Mouse (Mus musculus): Measurements from ENCODE around the gene Ankfn1. TPM values are rescaled to one million over a fixed set of nuclear protein-coding genes. Genes with fewer than 3 reads are reported as not detected.

Ankfn1 gene
- total RNA-seq, 2 experiments from 2014 or later: 0.52 TPM

DNA sequence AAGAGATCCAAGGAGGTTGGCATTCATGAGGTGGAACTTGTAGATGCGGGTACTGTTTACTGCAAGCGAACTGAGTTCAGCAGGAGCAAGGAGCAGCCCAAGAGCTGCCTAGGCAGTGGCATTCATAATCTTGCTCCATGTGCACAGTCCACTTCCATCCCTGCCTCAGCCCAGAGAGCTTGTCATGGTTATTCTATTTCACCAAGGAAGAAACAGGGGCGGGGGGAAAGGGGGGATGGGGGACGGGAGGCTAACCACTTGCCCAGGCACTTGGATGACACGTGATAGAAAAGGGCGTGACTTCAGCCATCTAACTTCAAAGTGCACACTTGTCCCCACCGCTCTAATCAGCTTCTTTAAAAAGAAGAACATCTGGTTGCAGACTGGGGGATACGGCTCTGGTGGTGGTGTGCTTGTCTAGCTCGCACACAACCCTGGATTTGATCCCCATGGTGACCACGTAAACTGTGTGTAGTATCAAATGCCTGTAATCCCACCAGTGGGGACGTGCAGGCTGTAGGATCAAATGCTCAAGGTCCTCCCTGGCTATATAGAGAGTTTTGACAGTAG lies 203.1 kb downstream of the Ankfn1 start:
- no peak for DNase-seq

DNA sequence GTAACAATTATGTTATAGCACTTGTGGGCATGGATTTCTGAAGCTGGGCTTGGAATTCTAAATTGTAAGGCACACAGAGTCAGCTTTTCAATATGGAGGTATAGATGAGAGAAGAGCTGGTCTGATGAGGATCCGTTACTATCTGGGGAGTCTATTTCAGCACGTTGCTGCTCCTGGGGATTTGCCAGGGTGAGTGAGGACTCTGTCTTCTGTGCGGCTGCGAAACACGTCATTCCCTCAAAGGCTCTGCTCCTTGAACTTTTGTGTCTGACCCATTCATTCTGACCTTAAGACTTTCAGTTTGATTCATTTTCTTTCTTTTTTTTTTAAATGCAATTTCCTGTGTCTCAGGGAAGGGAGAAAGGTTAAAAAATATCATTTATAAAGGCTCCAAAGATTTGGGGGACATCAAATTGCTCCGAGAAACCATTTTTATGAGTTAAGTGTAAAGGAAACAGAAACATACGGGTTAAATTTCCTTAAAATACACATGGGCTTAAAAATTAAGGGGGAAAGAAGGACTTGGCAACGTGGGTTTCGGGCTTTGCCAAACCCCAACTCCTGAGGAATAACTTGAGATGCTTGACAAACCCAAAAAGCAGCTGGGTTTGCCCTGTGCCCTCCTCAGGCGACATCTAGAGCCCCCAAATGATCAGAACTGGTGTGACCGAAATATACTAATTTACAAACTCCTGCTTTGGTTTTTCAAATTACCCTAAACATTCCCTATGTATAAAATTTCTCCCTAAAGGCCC lies 207.9 kb downstream of the Ankfn1 start:
- DNase-seq: no peak

DNA sequence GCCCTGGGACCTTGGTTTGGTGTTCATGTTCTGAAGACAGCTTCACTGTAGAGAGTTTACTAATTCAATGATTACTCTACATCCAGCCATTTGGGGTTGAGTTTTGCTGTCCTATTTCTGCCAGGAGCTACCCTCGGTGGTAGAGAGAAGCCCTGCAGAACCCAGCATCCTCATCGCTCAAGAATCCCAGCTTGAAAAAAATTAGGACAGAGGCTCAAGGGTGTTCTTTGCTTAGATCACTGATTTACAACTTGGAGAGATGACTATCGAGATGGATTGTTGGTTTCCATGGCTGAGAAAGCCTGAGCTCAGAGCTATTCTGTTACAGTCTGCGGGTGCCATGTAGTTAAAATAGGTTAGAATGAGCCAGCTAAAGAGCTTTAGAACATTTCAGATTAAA lies 209.2 kb downstream of the Ankfn1 start:
- no peak for DNase-seq

DNA sequence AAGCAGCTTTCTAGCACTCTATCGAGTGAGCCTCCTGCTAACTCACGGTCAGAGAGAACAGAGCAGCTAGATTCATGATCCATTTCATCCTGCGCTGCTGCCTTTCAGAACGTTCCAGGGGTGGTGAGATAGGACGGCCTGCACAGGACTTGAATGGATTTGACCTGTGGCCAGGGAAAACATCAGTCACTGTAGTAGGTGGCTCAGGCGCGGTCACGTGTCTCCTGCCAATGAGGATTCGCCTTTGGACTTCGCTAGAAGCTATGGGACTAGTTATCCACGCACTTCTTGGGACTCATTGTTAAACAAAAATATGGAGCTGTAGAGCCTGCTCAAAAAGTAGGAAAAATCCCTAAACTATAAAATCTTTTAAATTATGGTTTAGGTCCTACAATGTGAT lies 226.0 kb downstream of the Ankfn1 start:
- DNase-seq: no peak

DNA sequence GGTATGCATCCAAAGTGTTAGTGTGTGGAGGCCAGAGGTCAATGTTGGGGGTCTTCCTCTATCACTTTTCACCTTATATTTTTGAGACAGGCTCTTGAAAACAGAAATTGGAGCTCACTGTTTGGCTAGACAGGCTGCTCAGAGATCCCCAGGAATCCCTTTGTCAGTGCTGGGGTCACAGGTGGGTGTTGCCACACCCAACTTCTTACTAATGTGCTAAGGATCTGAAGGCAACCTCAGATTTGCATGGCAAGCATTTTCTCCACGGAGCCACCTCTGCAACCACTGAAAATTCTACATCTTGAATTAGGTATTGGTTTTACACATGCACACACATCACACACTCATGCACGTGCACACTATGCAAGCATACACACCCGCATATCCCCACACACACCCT lies 226.5 kb downstream of the Ankfn1 start:
- DNase-seq: no peak

DNA sequence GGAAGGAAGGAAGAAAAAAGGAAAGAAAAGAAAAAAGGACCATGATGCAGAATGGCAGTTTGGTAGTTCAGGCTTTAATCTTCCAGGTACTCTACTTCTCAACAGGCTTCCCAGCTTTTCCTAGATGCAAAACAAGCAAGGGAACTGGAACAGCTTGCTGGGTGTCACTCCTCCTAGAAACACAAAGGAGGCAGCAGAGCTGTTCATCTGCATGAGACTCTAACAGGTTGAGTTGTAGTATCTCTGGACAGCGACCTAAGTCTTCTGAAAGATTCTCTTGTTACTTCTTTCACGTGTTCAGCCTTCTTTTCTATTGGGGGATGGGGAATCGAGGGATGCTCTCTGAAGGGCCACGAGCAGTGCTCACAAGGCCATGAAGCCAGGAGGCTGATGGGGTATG lies 228.7 kb downstream of the Ankfn1 start:
- DNase-seq: no peak

DNA sequence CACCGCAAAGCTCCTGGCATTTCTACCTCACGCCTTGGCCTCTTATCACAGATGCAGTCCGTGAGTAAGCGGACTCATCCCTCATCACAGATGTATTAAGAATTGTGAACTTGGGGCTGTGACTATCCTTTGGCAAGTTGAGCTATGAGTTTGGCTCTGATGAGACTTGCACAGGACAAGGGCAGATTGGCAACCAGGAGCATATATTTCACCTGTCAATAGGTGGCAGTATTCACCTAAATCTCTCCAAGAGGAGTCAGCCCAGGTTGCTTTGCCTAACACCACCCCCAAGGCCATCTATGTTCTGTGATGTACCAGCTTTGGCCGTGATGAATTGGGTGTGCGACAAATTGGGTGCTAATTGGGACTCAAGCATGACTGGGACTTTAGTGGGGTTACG lies 231.3 kb downstream of the Ankfn1 start:
- DNase-seq: no peak

DNA sequence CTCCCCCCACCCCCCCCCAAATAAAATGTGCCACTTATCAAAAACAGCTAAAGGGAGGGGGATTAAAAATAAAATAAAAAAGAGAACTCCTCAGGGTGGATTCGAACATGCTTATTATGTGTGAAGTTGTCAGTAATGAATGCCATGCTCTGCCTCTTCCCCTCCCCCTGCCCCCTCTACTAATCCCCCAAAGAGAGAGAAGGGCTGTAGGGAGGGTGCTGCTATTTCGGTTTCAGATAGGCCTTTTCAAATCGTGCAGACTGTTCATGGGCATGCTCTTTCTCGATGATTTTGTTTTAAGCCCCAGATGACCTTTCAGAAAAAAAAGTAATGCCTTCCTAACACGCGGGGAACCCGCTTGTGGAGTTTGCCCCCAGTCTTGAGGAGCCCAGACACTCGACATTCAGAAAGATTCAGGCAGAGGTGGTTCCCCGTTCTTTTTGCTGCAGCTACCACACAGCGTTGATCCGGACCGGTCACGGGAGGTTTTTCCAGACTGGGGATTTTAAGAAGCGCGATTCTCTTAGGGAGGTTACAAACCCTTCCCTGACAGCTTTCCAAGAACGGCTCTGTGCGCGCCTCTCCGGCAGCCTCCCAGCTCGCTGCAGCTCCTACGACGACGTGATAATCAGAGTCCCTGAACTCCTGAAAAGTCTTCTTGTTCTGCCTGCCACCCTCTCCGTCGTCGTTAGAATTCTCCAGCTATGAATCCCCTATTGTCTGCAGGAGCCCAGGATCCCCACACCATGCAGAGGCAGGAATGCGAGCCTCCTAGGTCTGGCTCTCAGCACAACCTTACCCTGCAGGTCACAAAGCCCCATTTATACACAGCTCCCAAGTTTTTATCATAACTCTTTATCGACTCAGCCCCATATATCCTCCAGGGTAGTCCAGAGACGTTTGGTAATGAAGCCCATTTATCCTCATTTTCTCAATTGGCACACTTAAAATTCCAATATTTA lies 232.3 kb downstream of the Ankfn1 start:
- DNase-seq: peak; percentile 19

DNA sequence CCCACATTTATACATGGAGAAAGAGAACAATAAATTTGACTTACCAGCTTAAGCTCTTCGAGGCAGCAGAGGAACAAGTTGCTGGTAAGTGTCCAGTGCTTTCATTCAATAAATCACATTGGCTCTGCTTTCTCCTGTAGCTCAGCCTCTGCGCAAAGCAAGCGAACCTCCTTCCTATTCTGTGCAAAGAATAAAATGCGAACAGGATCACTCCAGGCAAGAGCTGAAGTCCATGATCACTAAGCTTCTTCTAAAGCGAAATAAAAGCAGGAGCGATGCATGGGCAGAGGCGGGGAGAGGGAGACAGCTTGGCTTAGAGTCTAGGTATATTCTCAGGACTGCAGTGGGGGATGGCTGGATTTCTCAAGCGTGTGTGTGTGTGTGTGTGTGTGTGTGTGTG lies 239.1 kb downstream of the Ankfn1 start:
- no peak for DNase-seq

DNA sequence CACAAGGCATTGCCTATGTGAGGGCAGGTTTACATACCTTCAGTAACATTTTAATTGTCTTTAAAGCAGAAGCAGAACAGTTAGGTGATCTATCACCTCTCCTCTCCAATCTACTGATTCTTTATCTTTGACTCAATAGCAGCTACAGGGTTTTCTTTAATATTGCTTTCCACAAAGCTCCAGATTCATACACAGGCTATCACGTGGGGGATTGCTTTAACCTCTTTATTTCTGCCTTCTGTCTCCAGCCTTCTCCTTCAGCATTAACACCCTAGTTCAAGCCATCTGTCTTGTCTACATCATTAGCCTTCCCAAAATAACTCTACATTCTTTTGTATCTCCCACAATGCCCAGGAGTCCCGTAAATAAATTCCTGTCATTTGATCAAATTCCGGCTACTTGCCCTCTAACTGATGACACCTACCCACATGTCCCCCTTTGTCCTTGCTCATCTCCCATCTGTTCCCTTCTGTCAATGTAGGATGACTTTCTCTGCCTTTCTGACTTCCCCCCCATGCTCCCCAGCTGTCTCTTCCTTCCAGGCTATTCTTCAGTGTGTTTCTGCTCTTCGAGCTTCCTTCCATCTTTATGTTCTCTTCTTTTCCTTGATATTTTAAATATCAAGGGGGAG lies 249.5 kb downstream of the Ankfn1 start:
- DNase-seq: no peak

DNA sequence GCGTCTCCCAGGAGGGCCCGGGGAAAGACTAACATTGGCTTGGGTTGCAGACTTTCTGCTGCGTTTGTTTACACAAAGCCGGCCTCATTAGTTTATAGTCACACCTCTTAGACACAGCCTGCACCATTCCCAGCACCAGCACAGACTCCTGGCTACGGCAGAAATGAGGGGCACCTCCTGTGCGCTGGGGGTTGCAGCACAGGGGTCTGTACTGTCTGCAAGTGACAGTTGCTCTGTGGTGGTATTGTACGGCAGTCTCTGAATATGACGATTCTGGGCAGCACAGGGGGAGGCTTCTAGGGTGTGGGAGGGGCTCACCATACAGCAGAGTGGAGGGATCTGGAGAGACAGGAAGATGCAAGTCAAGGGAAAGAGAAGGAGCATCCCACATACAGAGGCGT lies 262.0 kb downstream of the Ankfn1 start:
- DNase-seq: no peak

DNA sequence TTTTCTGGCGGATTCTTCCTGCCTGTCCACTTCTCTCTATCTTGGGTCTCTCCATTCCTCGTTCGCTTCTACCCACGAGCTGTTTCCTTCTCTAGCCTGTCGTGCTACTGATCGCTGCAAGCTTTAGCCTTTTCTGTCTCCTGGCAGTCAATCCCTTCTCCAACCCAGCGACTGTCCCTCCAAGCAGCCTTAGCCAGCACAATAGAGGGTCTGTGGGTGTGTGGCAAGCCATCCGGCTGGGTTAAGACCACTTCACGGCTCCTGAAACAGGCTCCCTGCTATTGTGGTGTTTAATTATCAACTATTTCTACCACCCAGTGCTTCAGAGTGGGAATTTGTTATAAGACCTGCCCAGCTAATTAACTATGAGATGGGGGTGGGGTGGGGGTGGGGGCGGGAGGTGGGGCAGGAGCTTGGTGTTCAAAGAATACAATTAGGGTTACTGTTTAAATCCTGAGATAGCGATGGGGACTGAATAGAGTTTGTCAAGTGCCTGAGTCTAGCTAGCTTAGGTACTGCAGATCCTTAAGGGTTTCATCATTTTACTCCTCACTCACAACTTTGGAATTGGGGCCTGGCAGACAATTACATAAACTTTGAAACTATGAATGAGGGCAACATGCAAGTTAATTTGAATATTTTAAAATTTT lies 268.7 kb downstream of the Ankfn1 start:
- DNase-seq: no peak

DNA sequence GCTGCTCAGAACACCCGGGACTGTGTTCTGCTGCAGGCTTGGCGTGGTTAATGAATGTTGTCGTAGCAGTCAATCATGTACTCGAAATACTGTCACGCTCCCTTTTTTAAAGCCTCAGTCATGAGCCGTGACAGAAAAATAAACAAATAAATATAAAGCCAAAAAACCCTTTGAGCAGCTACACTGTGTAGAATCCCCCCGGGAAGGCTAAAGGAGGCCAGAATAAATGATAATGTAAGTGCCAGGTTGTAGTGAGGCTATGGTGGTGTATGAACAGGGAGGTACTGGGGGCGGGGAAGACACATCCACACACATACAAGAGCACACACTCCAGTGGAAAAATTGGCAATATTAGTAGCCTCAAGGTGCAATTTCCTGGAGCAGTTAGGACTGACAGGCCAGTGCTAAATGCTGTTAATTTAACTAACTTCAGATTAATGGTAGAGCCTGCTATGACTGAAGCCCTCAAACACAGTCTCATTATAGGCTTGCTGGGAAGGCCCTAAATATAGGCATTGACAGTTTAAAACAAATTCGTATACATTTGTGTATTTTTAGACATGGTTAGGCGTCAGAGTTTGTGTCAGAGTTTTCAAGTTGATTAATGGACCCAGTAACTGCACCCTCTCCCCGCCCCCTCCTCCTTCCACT lies 270.7 kb downstream of the Ankfn1 start:
- DNase-seq: no peak

DNA sequence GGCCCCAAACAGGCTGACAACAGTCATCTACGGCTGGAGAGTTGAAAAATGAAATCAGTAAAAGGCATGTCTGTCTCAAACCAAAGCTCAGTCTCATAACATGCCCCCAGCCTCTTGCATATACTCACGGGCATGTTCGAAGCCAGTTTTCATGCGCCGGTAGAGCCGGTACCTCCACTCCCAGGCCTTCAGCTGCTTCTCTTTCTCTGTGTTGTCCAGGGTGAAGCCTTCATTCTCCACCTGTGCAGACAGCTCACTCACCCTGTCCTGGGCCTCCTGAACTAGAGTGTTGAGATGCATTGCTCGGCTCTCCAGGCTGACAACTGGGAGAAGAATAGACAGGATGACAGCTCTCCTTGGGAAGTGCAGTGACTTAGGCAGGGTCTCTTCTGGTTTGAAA lies 272.4 kb downstream of the Ankfn1 start:
- no peak for DNase-seq

DNA sequence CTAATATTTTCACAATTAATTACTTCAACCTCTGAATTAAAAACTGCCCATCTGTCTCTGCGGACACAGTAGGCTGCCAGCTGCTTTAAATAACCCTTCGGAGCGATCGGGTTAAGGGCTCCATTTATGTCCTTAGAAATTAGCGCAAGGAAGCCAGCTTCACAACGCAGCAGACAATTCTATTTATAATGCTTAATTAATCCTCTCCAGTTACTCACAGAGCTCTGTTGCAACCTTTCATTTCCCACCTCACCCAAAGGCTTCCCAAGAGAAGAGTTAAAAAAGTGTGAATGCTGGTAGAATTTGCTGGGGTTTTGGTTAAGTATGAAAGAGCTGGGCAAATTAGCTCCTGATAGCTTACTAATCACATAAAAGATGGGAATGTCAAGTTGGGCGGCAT lies 275.7 kb downstream of the Ankfn1 start:
- no peak for DNase-seq

DNA sequence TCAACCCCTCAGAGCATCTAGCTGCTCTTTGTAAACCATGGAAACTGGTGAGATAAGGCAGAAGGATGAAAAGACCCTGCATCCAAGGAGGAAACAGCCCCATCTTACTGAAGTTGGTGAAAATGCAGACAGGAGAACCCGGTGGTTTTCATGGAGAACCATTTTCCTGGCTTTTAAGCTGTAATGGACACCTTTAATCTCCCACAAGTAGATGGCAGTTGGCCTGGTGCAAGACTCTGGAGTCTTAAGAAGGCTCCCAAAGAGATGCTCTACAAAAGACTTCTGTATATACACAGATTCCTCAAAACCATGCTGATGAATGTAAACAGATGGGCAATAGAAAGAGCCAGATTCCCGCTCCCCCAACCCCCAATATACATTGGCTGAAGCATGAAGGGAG lies 276.5 kb downstream of the Ankfn1 start:
- DNase-seq: no peak

DNA sequence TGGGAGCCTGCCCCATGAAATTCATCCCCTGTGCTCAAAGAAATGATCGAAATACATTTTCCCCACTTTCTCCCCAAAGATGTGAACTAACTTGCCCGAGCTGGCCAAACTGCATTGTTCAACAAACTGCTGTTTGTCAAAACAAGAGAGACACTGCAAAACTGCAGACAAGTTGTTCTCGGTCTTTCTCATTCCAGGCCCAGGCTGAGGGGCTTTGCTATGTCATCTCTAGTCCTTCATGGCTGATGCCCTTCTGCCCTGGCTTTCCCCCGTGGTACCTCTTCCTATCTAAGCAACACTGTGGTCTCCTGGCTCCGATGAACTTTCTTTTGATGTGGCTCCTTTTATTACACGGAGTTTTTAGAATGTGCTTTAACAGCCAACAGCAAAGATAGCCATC lies 296.4 kb downstream of the Ankfn1 start:
- no peak for DNase-seq

DNA sequence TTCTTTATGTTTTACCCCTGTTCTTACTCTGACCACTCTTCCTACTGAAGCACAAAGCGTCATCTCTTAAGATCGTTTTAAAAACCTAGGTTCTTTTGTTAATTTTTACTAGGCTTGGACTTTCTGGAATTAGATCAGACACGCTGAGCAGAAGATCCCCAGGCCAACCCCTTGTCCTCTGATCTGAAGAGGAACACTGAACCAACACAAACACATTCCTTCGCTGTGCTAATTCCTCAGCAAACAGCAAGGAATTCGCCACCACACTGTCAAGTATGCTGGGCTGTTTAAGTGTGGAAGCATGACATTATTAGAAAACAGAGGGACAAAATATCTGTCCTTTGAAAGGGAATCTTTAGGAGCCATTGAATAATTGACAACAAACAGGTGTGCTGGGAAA lies 300.5 kb downstream of the Ankfn1 start:
- DNase-seq: no peak

DNA sequence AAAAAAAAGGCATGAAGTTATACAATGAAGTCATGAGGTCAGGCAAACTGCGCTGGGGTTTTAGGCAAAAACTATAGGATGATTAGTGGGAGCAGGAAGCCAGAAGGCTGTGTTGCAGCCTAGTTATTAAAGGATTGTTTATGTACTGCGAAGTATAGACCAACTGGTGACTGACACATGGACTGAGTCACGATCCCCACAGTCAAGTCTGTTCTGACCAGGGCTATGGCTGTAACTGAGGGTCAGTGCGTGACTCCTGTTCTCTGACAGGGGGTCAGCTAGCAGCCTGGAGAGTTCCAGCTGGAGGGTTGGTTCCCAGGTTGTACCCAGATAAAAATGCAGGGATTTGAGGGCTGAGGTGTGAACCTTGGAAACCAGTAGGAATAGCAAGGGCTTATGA lies 301.4 kb downstream of the Ankfn1 start:
- no peak for DNase-seq

DNA sequence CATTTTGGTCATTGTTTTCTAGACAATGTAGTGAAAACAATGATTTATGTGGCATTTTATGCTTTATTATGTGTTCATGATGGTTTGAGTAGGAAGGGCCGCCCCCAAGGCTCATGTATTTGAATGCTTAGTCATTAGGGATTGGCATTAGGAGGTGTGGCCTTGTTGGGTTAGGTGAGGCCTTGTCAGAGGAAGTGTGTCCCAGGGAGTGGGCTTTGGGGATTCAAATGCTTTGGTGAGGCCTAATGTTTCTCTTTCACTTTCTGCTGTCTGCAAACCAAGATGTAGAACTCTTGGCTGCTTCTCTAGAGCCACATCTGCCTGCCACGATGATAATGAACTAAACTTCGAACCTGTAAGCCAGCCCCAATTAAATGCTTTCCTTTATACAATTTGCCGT lies 304.6 kb downstream of the Ankfn1 start:
- DNase-seq: no peak

DNA sequence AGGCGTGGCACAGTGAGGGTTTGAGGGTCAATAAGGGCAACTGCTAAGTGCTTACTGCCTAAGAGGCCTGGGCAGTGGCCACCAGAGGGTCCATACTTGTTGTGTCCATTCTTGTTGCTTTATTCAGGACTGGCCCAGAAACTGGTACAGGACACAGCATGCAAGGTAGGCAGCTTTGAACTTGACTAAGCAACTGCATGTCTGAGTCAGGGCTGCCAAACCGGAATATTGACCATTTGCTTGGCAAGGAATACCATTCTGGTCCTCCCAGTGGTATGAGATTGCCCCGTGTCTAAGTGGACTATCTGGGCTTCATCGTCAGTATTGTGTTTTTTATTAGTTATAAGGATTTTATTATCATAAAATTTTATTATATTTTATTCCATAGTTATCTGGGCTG lies 312.1 kb downstream of the Ankfn1 start:
- no peak for DNase-seq

DNA sequence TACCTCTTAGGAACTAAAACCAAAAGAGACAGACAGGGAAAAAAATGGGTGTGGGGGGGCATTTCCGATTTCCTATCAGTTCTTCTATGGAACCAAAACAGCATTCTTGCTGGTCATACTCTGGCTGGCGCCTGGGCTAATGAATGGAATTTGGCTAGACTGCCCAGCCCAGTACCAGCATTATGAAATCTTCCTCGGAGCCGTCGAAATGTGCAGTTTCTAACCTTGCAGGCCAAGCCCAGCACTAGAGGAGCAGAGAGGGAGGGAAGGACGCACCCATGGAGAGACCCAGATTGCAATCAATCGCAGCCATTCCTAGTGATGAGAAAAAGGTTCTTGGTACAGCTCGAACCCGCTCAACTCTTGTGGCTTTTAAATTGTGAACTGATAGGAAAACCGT lies 315.2 kb downstream of the Ankfn1 start:
- DNase-seq: no peak
